Mouse (Mus musculus) left cerebral cortex, postnatal 4 days (tissue): ENCODE measurements around the gene Klra3. TPM values are rescaled to one million over a fixed set of nuclear protein-coding genes. Genes with fewer than 3 reads are reported as not detected.
"Not testable (repeated sequence)": the region's sequence is repeated elsewhere in the genome, so short reads cannot be mapped to it uniquely, and the experiment has no call there.

Experiments used
- DNase-seq: peaks from one replicate; pipeline ENCODE4 v3.0.0-alpha.2; 2022
- intact Hi-C: fragments of 180-260 bp; cut with DNase I; formaldehyde crosslinking; loops from one replicate; pipeline ENCODE4 v1.15.1; 2025
- total RNA-seq, 2 experiments: library from RNA; stranded (reverse); gene quantifications; 2 replicates each; pipeline ENCODE4 v1.2.3; 2021

The Klra3 gene
- total RNA-seq: not detected

DNA sequence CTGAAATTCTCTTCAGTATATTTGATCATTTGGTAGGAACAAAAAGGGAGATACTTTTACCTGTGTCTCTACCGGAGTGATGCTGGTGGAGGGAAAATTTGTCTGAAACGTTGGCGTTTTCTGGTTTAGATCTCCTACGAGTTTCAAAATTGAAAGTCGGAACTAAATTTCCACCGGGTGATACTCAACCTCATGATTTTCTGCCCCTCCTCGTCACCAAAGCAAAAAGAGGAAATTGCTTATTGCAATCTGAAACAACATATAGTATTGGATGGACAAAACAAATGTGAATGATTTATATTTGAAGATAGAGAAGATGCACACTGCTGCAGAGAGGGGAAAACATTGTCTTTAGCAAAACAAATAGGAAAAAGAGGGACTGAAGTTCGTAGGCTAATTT, at the start of gene Klra3:
Gene Klra3, minus strand, starts transcription at position 164 of the 400 bp plus-strand sequence.
- no peak for DNase-seq
- intact Hi-C loops: no loop called here

DNA sequence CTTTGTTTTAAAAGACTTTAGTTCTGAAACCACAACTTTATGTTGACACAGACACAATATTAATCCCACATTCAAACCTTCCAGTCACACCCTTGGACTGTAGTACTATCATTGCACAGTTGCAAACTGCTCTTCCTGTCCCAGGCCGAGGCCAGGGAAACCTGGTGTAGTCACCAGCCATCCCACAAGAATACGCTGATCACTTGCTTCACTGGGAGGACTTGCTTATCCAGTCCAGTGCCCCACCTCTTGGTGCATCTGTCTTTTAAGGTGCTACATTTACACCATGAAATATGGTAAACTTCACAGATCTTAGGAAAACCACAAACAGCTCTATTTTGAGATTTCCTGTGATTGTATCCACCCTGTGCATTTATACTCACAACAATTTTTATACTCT, 49.4 kb upstream of the Klra3 start, which contains the start of gene Klra1:
Gene Klra1, minus strand, starts transcription at position 125 of the 400 bp plus-strand sequence.
- intact Hi-C loops: no loop called here
- DNase-seq: no peak

DNA sequence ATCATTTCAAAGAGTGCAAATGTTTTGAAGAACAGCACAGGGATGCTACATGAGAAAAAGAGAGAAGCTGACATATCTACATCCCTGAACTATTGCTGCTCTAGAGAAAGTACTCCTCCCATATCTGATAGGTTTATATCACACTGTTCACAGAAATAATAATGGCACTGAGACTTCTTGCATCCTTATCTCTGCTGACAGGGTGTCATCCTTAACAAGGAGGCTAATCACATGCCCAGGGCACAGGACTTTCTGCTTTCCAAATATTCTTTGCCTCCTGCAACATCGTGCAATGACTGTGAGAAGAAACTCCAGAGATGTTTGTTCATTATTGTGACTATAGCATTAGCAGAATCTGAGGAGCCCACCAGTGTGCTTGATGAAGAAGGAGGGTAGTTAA, 48.4 kb upstream of the Klra3 start:
- intact Hi-C loops: no loop called here
- no peak for DNase-seq

DNA sequence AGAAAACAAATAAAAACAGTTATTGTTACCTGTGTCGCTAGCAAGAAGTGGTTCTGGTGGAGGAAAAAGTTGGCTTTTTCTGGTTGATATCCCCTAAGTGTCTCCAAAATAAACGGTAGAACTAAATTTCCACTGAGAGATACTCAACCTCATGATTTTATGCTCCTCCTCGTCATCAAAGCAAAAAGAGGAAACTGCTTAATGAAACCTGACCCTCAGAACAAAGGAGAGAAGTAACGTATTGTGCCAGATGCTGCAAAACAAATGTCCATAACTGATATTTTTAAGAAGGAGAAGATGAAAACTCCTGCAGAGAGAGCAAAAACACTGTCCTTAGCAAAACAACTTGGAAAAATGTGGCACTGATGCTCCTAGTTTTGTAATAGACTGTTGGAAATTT, 45.0 kb upstream of the Klra3 start:
- no peak for DNase-seq
- intact Hi-C loops: no loop called here

DNA sequence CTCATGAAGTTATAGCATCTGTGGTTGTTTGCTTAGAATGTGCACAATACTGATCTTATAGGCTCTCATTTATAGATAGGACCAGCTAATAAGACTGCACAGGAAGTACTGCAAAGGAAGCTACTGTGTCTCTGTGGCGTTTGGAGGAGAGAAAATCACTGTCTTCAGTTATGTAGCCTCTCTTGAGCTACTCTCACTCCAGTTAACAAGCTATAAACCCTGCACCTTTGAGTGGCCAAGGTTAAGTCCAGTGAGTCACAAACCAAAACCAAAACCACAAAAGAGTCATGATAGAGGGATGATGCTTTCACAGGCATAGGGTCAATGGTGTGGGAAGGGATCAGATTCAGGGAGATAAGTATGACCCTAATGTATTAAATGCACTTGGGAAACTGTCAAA, 8.0 kb upstream of the Klra3 start:
- intact Hi-C loops: loop anchor here (10.0 kb wide), 1 partner anchor 151 kb away; the partner anchor contains the start of gene Klra9
- not testable (repeated sequence) for DNase-seq

DNA sequence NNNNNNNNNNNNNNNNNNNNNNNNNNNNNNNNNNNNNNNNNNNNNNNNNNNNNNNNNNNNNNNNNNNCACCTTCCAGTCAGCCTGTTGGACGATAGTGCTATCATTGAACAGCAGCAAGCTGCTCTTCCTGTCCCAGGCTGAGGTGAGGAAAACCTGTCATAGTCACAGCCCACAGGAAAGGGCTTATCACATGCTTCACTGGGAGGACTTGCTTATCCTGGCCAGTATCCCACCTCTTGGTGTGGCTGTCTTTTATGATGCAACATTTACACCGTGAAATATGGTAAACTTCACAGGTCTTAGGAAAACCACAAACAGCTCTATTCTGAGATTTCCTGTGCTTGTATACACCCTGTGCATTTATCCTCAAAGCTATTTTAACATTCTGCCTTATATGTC, 4.6 kb upstream of the Klra3 start:
- not testable (repeated sequence) for DNase-seq
- intact Hi-C loops: loop anchor here (10.0 kb wide), 1 partner anchor 147 kb away; the partner anchor contains the start of gene Klra9

DNA sequence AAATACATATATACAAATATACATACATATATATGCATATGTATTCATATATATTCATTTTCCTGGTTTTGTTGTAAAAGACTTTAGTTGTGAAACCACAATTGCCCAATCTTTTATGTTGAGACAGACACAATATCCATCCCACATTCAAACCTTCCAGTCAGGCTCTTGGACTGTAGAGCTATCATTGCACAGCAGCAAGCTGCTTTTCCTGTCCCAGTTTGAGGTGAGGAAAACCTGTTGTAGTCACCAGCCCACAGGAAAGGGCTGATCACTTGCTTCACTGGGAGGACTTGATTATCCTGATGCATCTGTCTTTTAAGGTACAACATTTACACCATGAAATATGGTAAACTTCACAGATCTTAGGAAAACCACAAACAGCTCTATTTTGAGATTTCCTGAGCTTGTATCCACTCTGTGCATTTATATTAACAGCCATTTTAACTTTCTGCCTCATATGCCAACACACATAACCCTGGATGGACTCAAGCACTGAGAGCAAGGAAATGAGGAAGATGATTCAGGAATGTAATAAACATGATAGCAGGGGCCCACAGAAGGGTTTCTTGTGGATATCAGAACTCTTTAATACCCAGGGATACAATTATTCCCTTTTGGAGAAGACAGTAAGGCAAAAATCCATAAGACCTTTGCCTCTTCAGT, 49.3 kb downstream of the Klra3 start:
- no peak for DNase-seq
- intact Hi-C loops: no loop called here

DNA sequence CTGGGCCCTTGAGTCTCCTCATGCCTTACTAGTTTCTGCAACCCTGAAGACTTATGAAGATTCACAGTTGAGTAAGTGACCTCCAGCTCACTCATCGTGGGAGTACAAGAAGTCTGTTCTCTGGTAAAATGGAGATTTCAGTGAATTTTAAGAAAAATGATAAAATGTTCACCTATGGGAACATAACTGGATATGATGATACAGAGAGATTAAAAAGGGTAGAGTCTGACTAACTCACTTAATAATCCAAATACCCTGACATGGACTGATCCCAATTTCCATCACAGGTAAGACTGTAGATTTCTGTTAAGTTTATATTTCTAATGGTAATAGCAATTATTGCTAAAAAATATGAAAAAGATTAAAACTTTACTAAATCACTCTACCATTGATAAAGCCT, 55.5 kb downstream of the Klra3 start, which contains the start of gene Klra10:
Gene Klra10, minus strand, starts transcription at position 101 of the 400 bp plus-strand sequence.
- intact Hi-C loops: not testable (repeated sequence)

More for the DNA sequence above, 55.5 kb downstream of the Klra3 start, which contains the start of gene Klra10:
- not testable (repeated sequence) for DNase-seq

Other genes with a start within 250 kb of the Klra3 start
- gene Klra8, start 207.7 kb downstream of the Klra3 start, total RNA-seq: not detected
- not detected for gene Klra9, start 144.5 kb downstream of the Klra3 start, total RNA-seq
- gene Klra7, start 104.3 kb downstream of the Klra3 start, total RNA-seq: not detected
- gene Klra10, start 55.6 kb downstream of the Klra3 start, total RNA-seq: not detected
- not detected for gene Klra1, start 49.3 kb upstream of the Klra3 start, total RNA-seq